Comparison of ENCODE assay signal across 8 mouse cellular contexts in the genomic region with DNA sequence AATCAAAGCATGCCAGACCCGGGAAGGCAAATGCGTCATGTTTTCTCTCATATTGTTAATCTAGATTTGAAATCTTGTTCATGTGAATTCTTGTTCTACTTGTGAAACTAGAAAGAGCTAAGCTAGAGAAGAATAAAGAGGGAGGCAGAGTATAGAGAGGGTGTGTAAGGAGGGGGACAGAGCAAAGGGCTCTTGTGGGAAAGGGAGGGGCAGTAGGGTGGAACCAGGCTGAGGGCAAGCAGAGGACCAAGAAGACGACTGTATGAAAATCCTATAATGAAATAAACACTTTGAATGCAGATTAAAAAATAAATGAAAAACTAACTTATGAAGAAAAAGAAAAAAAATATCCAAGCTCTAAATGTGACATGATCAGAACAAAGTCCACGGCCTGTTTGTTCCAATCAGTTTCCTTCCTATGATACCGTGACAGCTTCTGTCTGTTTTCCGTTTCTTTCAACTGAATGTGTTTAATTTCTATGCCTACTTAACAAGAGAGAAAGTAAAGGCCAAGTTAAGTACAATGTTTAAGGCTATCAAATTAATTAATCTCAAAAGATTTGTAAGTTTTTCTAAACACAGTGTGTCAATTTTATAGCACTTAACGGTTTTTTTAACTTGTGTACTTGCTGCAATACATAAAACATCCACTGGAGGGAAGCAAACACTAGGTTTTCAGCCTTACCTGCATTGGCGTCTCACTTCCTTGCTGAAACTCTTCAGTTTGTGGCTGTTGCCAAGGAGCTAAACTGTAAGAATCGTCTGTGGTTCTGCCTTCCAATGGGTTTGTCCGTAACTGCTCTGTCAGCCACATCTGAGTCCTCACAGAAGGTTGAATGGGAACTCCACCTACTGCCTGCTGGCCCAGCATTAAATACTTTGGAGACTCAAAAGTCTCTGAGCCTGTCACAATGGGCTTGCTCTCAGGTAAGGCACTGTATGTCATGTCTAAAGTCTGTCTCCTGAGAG. TPM values are rescaled to one million over a fixed set of nuclear protein-coding genes. Genes with fewer than 3 reads are reported as not detected.
A peak's percentile ranks its signal among the peaks of the same experiment; 100 is the strongest.
DNase-seq lines count a peak whose midpoint lies in the region; ATAC-seq and TF ChIP-seq lines count a peak whose summit lies in the region.
"Had no signal": no experiment of that assay in that cellular context is flagged by ENCODE, and none has a peak within 500 bp of the region (broad histone marks: within the 10 kb centered on the region; RNA-seq: fewer than 3 reads in every experiment).

No protein-coding gene starts in this region.

- H3K36me3 ChIP-seq in CH12.LX (replicated peaks in 1 of 2; ENCODE audit: control insufficient read depth in 1 of 2, insufficient read depth in 1 of 2, low read length in 1 of 2), result peaks cover 6 to 26% of the 10 kb centered on the region in 2 experiments

- peak; percentile 93 to 99 for ATAC-seq in hematopoietic stem cell, adult 5-6 weeks (replicated peaks in 1 of 2; ENCODE audit: insufficient read depth in 1 of 2, low FRiP score in 2 of 2, low TSS enrichment in 1 of 2, low read depth in 1 of 2, poor library complexity in 2 of 2, severe bottlenecking in 2 of 2)

- H3K4me1 ChIP-seq in CH12.LX (ENCODE audit: control insufficient read depth in 1 of 2, insufficient read depth in 2 of 2), result peaks cover 4 to 45% of the 10 kb centered on the region in 2 experiments; a peak in 3 of 4 replicates

- no peaks in the 10 kb centered on the region for H3K9me3 ChIP-seq in CH12.LX (replicated peaks; ENCODE audit: low read length)
- H3K9me3 ChIP-seq: limb, embryonic 13.5 days had no signal

- no peak overlapping the region for H3K4me2 ChIP-seq in CH12.LX (ENCODE audit: insufficient read depth, low read depth, poor library complexity, severe bottlenecking)
- H3K4me2 ChIP-seq: limb, embryonic 13.5 days had no signal

- dilution Hi-C loops in CH12.LX (cut with MboI; ENCODE audit: extremely low pct_ligation_motif_present, extremely low pct_unique_long_range_greater_than_20kb, low sequenced_read_pairs), result no loop called here

- TF ChIP-seq POLR2A in CH12.LX (IDR thresholded peaks at IDR 0.05; ENCODE audit: low read depth, low read length), result no peak

- no peak overlapping the region for H3K9ac ChIP-seq in CH12.LX (ENCODE audit: insufficient read depth, low read depth)
- H3K9ac ChIP-seq: limb, embryonic 13.5 days had no signal

- H3K4me3 ChIP-seq in CH12.LX (replicated peaks in 1 of 3; ENCODE audit: low read depth in 2 of 3, low read length in 2 of 3, poor library complexity in 1 of 3), result no peak overlapping the region
- H3K4me3 ChIP-seq: limb, embryonic 13.5 days had no signal

- peak; percentile 100 for TF ChIP-seq RAD21 in CH12.LX (IDR thresholded peaks at IDR 0.05; ENCODE audit: low read depth, low read length)

- peak; percentile 83 to 97 for TF ChIP-seq CTCF in CH12.LX (conservative IDR thresholded peaks at IDR 0.05 in 1 of 2, IDR thresholded peaks at IDR 0.05 in 1 of 2; ENCODE audit: low read depth in 2 of 2, low read length in 2 of 2)

- no peaks in the 10 kb centered on the region for H3K27me3 ChIP-seq in CH12.LX (replicated peaks)
- H3K27me3 ChIP-seq: limb, embryonic 13.5 days had no signal

- DNase-seq in CH12.LX (ENCODE audit: extremely low read depth), result peak; percentile 84
- peak; percentile 73 for DNase-seq in T-cell, adult 2 months (ENCODE audit: low spot score)
- peak; percentile 84 for DNase-seq in embryo, embryonic 10 days (ENCODE audit: low spot score)
- DNase-seq in layer of hippocampus, adult 18-20 months (ENCODE audit: low spot score in 2 of 2), result peak; percentile 25 to 77
- peak; percentile 78 for DNase-seq in lung, postnatal 25 days (ENCODE audit: low spot score)
- peak; percentile 64 to 78 for DNase-seq in right cerebral cortex, adult 2 months (ENCODE audit: low spot score in 2 of 2)

- in situ Hi-C loops in CH12.LX (cut with MboI; ENCODE audit: low pct_ligation_motif_present, low pct_unique_long_range_greater_than_20kb, low sequenced_read_pairs), result loop anchor here (5.0 to 10.0 kb wide), 2 partner anchors 179 to 243 kb away; no protein-coding TSS in a partner anchor

- no peak for TF ChIP-seq EP300 in CH12.LX (IDR thresholded peaks at IDR 0.05; ENCODE audit: low read length)

- H3K27ac ChIP-seq in CH12.LX (ENCODE audit: insufficient read depth, low read depth), result no peak overlapping the region
- H3K27ac ChIP-seq: limb, embryonic 13.5 days had no signal

- H3K79me2 ChIP-seq in CH12.LX (replicated peaks; ENCODE audit: control insufficient read depth, extremely low read depth, insufficient read depth, poor library complexity, severe bottlenecking), result peaks cover 9% of the 10 kb centered on the region; the same call in 1 of the 2 replicates

TF ChIP-seq in CH12.LX, 34 proteins besides CTCF, POLR2A, EP300 and RAD21:
- TF ChIP-seq TBP (conservative IDR thresholded peaks at IDR 0.05; ENCODE audit: low read depth, low read length) (no peak), ELF1 (IDR thresholded peaks at IDR 0.05; ENCODE audit: low read depth, low read length) (peak; percentile 65), ETS1 (conservative IDR thresholded peaks at IDR 0.05; ENCODE audit: low read depth, low read length) (no peak), MYC (IDR thresholded peaks at IDR 0.05; ENCODE audit: low read depth, low read length) (0 out of 2 replicates have a peak, but pooled peaks have one; percentile 48), ZC3H11A (IDR thresholded peaks at IDR 0.05; ENCODE audit: low read depth, low read length) (peak; percentile 91), E2F4 (IDR thresholded peaks at IDR 0.05; ENCODE audit: insufficient replicate concordance, low read depth, low read length) (0 out of 2 replicates have a peak, but pooled peaks have one; percentile 10), CHD1 (IDR thresholded peaks at IDR 0.05; ENCODE audit: low read depth, low read length) (no peak), NELFE (IDR thresholded peaks at IDR 0.05; ENCODE audit: low read depth, low read length) (peak; percentile 33; the same call in 1 of the 2 replicates), NRF1 (IDR thresholded peaks at IDR 0.05; ENCODE audit: low read depth, low read length) (no peak), TCF12 (IDR thresholded peaks at IDR 0.05; ENCODE audit: low read depth, low read length) (peak; percentile 36; the same call in 1 of the 2 replicates), RCOR1 (conservative IDR thresholded peaks at IDR 0.05; ENCODE audit: low read depth, low read length) (no peak), HCFC1 (IDR thresholded peaks at IDR 0.05; ENCODE audit: low read depth, low read length) (peak; percentile 16; the same call in 1 of the 2 replicates), ZKSCAN1 (IDR thresholded peaks at IDR 0.05; ENCODE audit: borderline replicate concordance, low read depth, low read length) (no peak), ZNF384 (IDR thresholded peaks at IDR 0.05; ENCODE audit: low read depth, low read length) (peak; percentile 87), SMC3 (IDR thresholded peaks at IDR 0.05; ENCODE audit: low read depth, low read length) (peak; percentile 96), SIN3A (IDR thresholded peaks at IDR 0.05; ENCODE audit: low read length) (peak; percentile 72), POLR2AphosphoS2 (IDR thresholded peaks at IDR 0.05; ENCODE audit: low read depth, low read length) (no peak), JUND (conservative IDR thresholded peaks at IDR 0.05; ENCODE audit: low read depth, low read length) (peak; percentile 59; the same call in 1 of the 2 replicates), IRF4 (IDR thresholded peaks at IDR 0.05; ENCODE audit: low read depth, low read length) (peak; percentile 71; the same call in 1 of the 2 replicates), MEF2A (IDR thresholded peaks at IDR 0.05; ENCODE audit: borderline replicate concordance, low read depth, low read length) (no peak), JUN (IDR thresholded peaks at IDR 0.05; ENCODE audit: insufficient read depth, low read depth, low read length) (no peak), USF1 (IDR thresholded peaks at IDR 0.05; ENCODE audit: low read depth, low read length) (no peak), MAX (IDR thresholded peaks at IDR 0.05; ENCODE audit: low read length) (no peak), USF2 (conservative IDR thresholded peaks at IDR 0.05; ENCODE audit: low read depth, low read length) (no peak), GABPA (IDR thresholded peaks at IDR 0.05; ENCODE audit: insufficient replicate concordance, low read depth, low read length) (no peak), MAFK (IDR thresholded peaks at IDR 0.05; ENCODE audit: insufficient replicate concordance, low read length) (no peak; the same call in 1 of the 2 replicates), KAT2A (IDR thresholded peaks at IDR 0.05; ENCODE audit: insufficient replicate concordance, low read length) (no peak), UBTF (IDR thresholded peaks at IDR 0.05; ENCODE audit: low read depth, low read length) (no peak), CHD2 (IDR thresholded peaks at IDR 0.05; ENCODE audit: low read length) (no peak)

RNA-seq across cellular contexts. Expression of a gene that starts 10.6 kb away (rescaled TPM):
- total RNA-seq in CH12.LX (2012; rRNA removed) (0.17 TPM in 1 of 2 replicates, not detected in the other), CH12.LX (2014; rRNA removed) (not detected in 2 replicates)
- polyA plus RNA-seq in CH12.LX (2012; ENCODE audit: insufficient read length, low read depth), result not detected in 2 replicates
- 0.10 and 0.56 TPM in 2 replicates for total RNA-seq in hematopoietic stem cell, adult 5-6 weeks (2017)
- total RNA-seq in layer of hippocampus, adult 18-20 months (2021), result under 1 TPM; 0.71 to 0.97 TPM

RNA-seq across cellular contexts. Expression of a gene that starts 31.7 kb away (rescaled TPM):
- total RNA-seq in CH12.LX (2012; rRNA removed), result 4.3 and 5.7 TPM in 2 replicates
- 4.2 and 4.3 TPM in 2 replicates for total RNA-seq in CH12.LX (2014; rRNA removed)
- 4.4 and 5.0 TPM in 2 replicates for polyA plus RNA-seq in CH12.LX (2012; ENCODE audit: insufficient read length, low read depth)
- 28.1 and 33.0 TPM in 2 replicates for total RNA-seq in hematopoietic stem cell, adult 5-6 weeks (2017)
- total RNA-seq in layer of hippocampus, adult 18-20 months (2021), result 10 to 100 TPM; 22.9 to 24.7 TPM
